Mouse (Mus musculus) lung, adult 2 months (tissue): ENCODE results near the gene Fv1.

Source experiments
- CTCF ChIP-seq: fragments of 200-500 bp; IDR thresholded peaks from 2 replicates; pipeline ENCODE4 v1.5.1; 2011; ENCODE audit warnings: mild to moderate bottlenecking, low read length, control low read depth; ENCODE audit not compliant: insufficient read depth
- POLR2A ChIP-seq: fragments of 200-500 bp; IDR thresholded peaks from 2 replicates; pipeline ENCODE4 v1.6.1; 2011; ENCODE audit warnings: low read depth, mild to moderate bottlenecking, control low read depth, low read length, borderline replicate concordance; ENCODE audit errors: extremely low read depth

GRCm38 (mm10) chr4:147887277-147887676 is 18.5 kb downstream of the Fv1 start:
- TF ChIP-seq CTCF (no peak), POLR2A (no peak)
